Mouse (Mus musculus): ENCODE data around the gene Galnt11.

- TF ChIP-seq POLR2A (IDR thresholded peaks at IDR 0.05; ENCODE audit: control insufficient read depth, low read depth, low read length) (no peak), CTCF (IDR thresholded peaks at IDR 0.05; ENCODE audit: control insufficient read depth, insufficient read depth, insufficient replicate concordance, low read depth, low read length) (no peak)
These were observed 30.7 kb downstream of the Galnt11 start for GRCm38 (mm10) chr5:25252423-25252822.
